Mouse (Mus musculus) layer of hippocampus, adult 2 months (tissue): ENCODE results near the gene Rad51b. TPM values are rescaled to one million over a fixed set of nuclear protein-coding genes. Genes with fewer than 3 reads are reported as not detected.

Experiments
- DNase-seq, 2 experiments: peaks; one replicate each; pipeline ENCODE4 v3.0.0; 2022; ENCODE audit warnings: low spot score in 2 of 2
- H3K27ac ChIP-seq: fragments of 200-600 bp; 2 replicates; pipeline ENCODE4 v1.8.1; 2022
- H3K4me3 ChIP-seq: fragments of 200-600 bp; 2 replicates; pipeline ENCODE4 v1.8.1; 2022; ENCODE audit warnings: mild to moderate bottlenecking
- CTCF ChIP-seq: fragments of 200-600 bp; conservative IDR thresholded peaks from 2 replicates; pipeline ENCODE4 v1.8.1; 2022; ENCODE audit warnings: antibody characterized with exemption, mild to moderate bottlenecking, moderate library complexity
- total RNA-seq, 2 experiments: library from RNA; stranded (reverse); gene quantifications; 2 replicates each; pipeline ENCODE4 v1.2.3; 2021

Gene Rad51b
- total RNA-seq, 2 experiments from 2014 or later: 0.18 TPM; not detected in 1

GRCm38 (mm10) chr12:79808426-79809398, 511.6 kb downstream of the Rad51b start:
- DNase-seq: no peak
- TF ChIP-seq CTCF: no peak
- H3K4me3 ChIP-seq: no peak overlapping the region
- no peak overlapping the region for H3K27ac ChIP-seq

DNA sequence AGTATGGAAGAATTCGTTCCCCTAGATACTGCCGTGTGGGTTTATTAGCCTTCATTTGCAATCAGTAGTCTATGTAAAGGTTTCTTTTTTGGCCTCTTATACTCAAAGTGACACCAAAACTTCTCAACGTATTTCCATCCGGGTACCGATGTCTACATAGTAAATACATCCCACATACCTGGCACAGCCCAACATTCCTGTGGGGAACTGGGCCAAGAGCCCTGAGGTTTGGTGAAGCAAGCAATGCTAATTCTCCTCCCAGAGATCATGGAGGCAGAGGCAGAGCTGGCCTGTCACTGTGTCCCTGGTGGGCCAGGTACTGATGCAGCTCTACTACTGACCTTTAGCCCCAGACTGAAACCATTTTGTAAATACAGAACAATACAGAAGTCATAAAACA, 512.4 kb downstream of the Rad51b start:
- no peak overlapping the region for H3K27ac ChIP-seq
- no peak for DNase-seq
- TF ChIP-seq CTCF: no peak
- H3K4me3 ChIP-seq: no peak overlapping the region

GRCm38 (mm10) chr12:79812422-79812821, 515.3 kb downstream of the Rad51b start:
- Histone ChIP-seq H3K27ac (no peak overlapping the region), H3K4me3 (no peak overlapping the region)
- no peak for DNase-seq
- no peak for TF ChIP-seq CTCF

DNA sequence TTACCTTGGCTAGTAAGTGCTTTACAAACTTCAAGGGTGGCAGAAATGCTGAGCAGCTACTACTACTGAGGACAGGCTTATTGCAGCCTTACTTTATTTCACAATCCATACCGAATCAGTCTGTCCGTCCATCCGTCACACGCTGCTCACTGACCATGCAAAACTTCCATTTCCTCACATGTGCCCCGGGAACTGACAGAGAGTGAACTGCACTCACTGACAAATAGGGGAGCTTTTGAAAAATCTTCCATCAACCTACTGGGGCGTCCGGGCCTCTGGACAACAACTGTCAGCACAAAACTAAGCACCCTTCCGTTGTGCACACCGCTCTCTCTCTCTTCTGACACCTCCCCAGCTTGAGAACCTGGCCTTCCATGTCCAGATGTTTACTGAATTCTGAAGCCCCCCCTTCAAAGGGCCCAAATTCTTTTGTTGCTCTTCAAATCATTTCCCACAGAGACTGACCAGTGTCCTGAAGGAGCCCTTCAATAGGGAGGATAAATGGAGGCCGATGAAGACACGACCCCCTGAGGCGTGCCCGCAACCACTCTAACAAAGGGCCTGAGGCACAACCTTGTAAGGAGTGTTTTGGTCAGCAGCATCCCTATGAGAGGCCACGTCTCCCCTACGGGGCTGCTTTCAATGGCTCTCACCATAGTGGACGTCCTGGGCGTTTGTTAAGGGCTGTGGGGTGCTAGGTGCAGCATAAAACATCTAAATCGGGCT, 515.9 kb downstream of the Rad51b start:
- DNase-seq: no peak
- no peak overlapping the region for H3K4me3 ChIP-seq
- H3K27ac ChIP-seq: no peak overlapping the region
- TF ChIP-seq CTCF: no peak

DNA sequence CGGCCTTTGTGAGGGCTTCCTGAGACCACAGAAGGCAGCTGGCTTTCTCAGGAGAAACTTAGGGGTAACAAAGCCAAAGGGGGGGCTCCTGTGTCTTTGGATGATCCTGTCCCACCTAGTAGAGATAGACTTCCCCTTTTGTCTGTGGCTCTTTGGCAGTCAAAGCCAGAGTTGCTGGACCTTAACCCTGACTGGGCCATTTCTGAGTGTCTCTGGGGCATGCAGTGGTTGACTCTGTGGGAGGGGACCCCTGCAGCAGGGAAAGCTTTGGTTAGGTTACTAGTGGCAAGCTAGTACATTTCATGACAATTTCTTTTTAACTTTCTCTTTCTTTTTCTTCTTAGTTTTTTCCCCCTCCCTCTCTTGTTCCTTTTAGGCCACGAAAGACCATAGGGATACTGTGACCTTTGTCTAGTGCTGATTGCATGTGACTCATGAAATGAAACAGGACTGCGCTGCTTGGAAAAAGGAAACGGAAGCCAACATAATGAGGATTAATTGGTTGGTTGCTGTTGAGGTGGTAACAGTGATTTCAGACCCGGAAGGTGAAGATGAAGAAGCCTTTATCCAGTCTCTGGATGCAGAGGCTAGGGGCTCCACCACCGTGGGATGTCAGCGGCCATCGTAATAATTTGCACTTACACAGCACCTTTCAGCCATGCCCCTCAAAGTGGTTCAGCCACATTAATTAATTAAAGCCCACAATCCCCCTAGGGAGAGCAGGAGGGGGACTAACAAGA, 516.7 kb downstream of the Rad51b start:
- TF ChIP-seq CTCF: no peak
- no peak for DNase-seq

DNA sequence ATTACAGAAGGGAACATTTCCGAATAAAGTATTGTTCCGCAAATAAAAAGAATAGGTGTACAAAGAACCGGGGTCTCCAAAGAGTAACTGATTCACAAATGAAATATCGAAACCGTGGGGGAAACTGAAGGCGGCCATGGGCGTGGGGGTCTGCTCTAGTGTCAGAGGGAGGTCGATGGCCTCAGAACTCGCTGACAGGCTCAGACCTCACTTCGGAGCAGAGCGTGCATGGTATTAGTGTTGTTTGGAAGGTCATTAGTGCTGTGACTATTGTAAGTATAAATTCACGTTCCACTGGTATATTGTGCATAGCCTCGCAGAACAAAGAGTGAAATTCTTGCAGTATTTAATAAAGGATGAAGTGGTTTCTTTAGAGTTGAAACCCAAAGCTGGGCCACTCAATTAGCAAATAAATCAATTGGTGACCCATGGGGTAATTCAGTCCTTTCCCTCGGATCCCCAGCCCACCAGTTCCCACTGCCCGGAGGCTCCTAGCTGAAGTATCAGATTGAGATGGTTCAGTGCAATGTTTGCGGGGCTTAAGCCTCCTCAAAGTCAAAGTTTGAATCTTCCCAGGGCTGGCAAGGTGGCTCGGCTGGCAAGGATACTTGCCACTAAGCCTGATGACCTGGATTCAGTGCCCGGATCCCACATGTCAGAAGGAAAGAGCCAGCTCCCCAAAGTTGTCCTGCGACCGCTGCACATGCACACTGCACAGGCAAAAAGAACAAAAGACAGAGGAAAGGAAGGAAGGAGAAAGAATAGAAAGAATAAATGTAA, 517.4 kb downstream of the Rad51b start:
- Histone ChIP-seq H3K27ac (no peak overlapping the region), H3K4me3 (no peak overlapping the region)
- DNase-seq: no peak
- no peak for TF ChIP-seq CTCF

More for the DNA sequence above, 516.7 kb downstream of the Rad51b start:
- Histone ChIP-seq H3K4me3 (no peak overlapping the region), H3K27ac (no peak overlapping the region)

- no peak for TF ChIP-seq CTCF
- no peak for DNase-seq
- H3K4me3 ChIP-seq: no peak overlapping the region
- no peak overlapping the region for H3K27ac ChIP-seq
These were observed 519.2 kb downstream of the Rad51b start for GRCm38 (mm10) chr12:79816241-79816640.

- Histone ChIP-seq H3K4me3 (no peak overlapping the region), H3K27ac (no peak overlapping the region)
- TF ChIP-seq CTCF: no peak
- no peak for DNase-seq
These were observed 523.3 kb downstream of the Rad51b start for GRCm38 (mm10) chr12:79820228-79820958.

DNA sequence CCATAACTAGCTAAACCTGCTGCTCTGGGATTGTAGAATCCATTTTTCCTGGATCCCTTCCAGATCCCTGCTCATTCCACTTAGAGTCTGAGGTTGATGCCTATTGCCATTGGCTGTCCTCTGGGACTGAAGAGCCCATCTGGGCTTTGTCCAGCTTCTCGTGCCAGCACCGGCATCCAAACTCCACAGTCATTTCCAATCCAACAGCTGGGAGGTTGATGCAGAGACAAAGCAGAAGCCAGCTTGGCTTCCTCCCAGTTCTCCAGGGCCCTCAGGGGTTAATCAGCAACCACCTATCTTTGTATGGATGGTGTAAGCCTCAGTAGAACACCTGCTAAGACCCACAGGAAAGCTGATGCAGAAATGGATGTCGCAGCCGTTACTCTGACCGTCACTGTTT, 524.8 kb downstream of the Rad51b start:
- TF ChIP-seq CTCF: no peak
- no peak overlapping the region for H3K27ac ChIP-seq
- no peak for DNase-seq
- no peak overlapping the region for H3K4me3 ChIP-seq

DNA sequence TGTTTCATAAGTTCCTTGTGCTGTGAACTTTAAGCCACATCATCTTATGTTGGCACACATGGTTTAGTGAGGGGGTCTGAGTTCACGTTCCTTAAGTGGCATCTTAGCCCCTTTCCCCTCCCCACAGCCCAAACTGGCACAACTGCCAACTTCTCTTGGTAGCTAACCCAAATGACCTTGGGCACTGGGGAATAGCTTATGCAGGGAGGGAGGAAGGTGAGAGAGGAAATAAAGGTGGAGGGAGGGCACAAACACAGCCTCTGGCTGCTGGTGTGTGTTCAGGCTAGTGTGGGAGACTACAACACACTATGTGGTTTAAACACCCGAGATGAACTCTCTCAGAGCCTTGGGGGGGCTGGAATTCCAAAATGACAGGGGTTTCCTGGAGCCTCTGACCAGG, 525.3 kb downstream of the Rad51b start:
- no peak for DNase-seq
- Histone ChIP-seq H3K4me3 (no peak overlapping the region), H3K27ac (no peak overlapping the region)
- TF ChIP-seq CTCF: no peak

DNA sequence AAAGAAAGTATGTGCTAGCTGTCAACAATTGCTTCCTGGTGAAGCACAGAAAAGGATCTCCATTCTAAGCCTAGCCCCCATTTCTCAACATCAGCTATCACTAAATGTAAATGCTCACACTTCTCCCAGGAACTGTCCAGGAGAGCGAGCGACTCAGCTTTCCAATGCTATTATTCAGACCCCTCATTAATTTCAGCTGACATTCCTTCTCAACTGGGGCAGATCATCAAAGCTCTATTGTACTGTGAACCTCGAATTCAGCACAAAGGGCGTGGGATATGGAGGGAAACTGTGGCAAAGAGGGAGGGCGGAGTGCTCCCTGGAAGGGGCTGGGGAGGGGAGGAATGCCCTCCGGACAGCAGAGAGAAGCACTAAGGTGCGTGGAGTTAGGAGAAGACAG, 528.8 kb downstream of the Rad51b start:
- DNase-seq: no peak
- Histone ChIP-seq H3K27ac (no peak overlapping the region), H3K4me3 (no peak overlapping the region)
- TF ChIP-seq CTCF: no peak
